Mouse (Mus musculus) small intestine, adult 2 months (tissue): Measurements from ENCODE around the gene Cd3g. TPM values are rescaled to one million over a fixed set of nuclear protein-coding genes. Genes with fewer than 3 reads are reported as not detected.

Source experiments
- H3K27ac ChIP-seq: fragments of 200-500 bp; 2 replicates; pipeline ENCODE4 v1.5.1; 2012; ENCODE audit warnings: low read depth, low read length, control low read depth, inconsistent platforms; ENCODE audit not compliant: insufficient read depth
- H3K27me3 ChIP-seq: fragments of 200-500 bp; 2 replicates; pipeline ENCODE4 v1.6.1; 2012; ENCODE audit warnings: mild to moderate bottlenecking, moderate library complexity, low read length, inconsistent platforms; ENCODE audit not compliant: control insufficient read depth, insufficient read depth
- H3K36me3 ChIP-seq: fragments of 200-500 bp; 2 replicates; pipeline ENCODE4 v1.6.1; 2012; ENCODE audit warnings: mild to moderate bottlenecking, low read length, control low read depth, inconsistent platforms; ENCODE audit not compliant: control insufficient read depth, insufficient read depth
- H3K4me1 ChIP-seq: fragments of 200-500 bp; 2 replicates; pipeline ENCODE4 v1.6.1; 2012; ENCODE audit warnings: low read length, inconsistent platforms, mixed read lengths; ENCODE audit not compliant: control insufficient read depth, insufficient read depth, insufficient read length
- H3K4me3 ChIP-seq: fragments of 200-500 bp; 2 replicates; pipeline ENCODE4 v1.5.1; 2012; ENCODE audit warnings: low read depth, mild to moderate bottlenecking, control low read depth, inconsistent platforms, low read length, moderate library complexity
- CTCF ChIP-seq: fragments of 200-500 bp; IDR thresholded peaks from 2 replicates; pipeline ENCODE4 v1.5.1; 2012; ENCODE audit warnings: low read depth, mild to moderate bottlenecking, control low read depth, inconsistent platforms, low read length, moderate library complexity, mixed read lengths; ENCODE audit not compliant: insufficient replicate concordance, insufficient read length; ENCODE audit errors: extremely low read depth
- POLR2A ChIP-seq: fragments of 200-500 bp; IDR thresholded peaks from 2 replicates; pipeline ENCODE4 v1.6.1; 2012; ENCODE audit warnings: low read depth, mild to moderate bottlenecking, control low read depth, inconsistent platforms, low read length, moderate library complexity
- WGBS: fragments of 180-500 bp; shearing (Covaris S2); methylation state at CpG from one replicate; pipeline ENCODE4 v1.1.7; 2018; 5-methylcytosine and 5-hydroxymethylcytosine counted together
- polyA plus RNA-seq: library from polyadenylated mRNA; depleted of rRNA; stranded (reverse); fragments of >200 nt; gene quantifications from 2 replicates; pipeline ENCODE4 v1.2.3, GENCODE M21; 2012

Cd3g gene
- polyA plus RNA-seq, 1 experiment: 4.0 TPM

DNA sequence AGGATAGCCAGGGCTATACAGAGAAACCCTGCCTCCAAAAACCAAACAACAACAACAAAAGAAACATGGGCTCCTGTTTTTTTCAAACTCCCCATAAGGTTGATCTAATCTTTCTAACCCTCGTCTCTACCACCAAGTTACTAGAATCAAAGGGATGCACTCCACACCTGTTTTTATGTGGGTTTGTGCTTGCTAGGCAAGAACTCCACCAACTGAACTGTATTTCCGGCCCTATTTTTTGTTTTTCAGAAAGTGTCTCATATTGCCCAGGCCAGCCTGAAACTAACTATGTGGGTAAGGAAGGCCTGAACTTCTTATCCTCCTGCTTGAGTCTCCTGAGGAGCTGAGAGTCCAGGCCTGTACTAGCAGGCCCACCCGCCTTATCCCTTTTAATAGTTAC, 25.8 kb downstream of the Cd3g start:
- Histone ChIP-seq H3K27ac (no peak overlapping the region), H3K27me3 (no peaks in the 10 kb centered on the region), H3K4me3 (no peak overlapping the region), H3K36me3 (peaks cover 69% of the 10 kb centered on the region), H3K4me1 (peaks cover 2% of the 10 kb centered on the region; the same call in 1 of the 2 replicates)
- 90% methylated on average over 3 of the region's 3 CpGs for WGBS
- TF ChIP-seq POLR2A: no peak
- no peak for TF ChIP-seq CTCF

DNA sequence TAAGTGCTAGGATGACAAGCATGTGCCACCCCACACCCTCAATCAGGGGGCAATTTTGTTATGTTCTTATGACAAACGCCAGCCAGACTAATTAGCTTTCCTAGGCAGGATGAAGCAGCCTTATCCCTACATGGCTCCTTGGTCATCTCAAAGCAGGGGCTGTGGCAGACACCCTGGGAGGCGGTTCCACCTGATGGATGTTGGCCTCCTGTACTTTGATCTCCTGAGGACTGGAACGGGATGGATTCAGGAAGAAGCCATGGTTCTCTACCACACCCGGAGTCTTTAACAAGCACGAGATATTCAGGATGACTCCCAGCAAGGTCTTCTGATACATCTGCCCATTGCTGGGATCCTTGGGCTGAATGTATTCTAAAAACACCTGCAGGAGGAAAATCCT, 32.4 kb downstream of the Cd3g start:
- H3K36me3 ChIP-seq: peaks cover 79% of the 10 kb centered on the region
- 51% methylated on average over 5 of the region's 5 CpGs for WGBS
- no peaks in the 10 kb centered on the region for H3K4me1 ChIP-seq
- no peak overlapping the region for H3K4me3 ChIP-seq
- no peaks in the 10 kb centered on the region for H3K27me3 ChIP-seq
- no peak overlapping the region for H3K27ac ChIP-seq
- TF ChIP-seq CTCF: no peak
- TF ChIP-seq POLR2A: no peak

DNA sequence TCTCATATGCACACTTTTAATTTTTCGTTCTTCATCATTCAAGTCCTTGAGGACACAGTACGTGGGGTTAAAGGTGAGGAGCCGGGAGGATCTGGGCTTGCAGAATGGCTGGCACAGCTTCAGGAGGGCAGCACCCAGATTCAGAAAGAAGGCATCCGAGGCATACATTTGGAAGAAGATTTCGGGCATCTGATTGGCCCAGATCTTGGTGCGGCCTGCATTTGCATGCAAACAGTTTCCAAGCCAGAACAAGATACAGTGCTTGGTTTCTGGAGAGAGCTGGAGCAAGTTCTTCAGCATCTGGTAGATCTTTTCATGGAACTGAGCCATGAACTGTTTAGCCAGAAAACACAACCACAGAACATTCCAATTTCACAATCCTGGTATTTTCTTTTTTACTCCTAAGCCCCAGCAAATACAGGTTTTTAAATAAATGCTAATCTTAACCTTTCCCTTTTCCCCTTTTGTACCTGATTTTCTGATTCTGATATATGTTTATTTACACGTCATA, 34.0 kb downstream of the Cd3g start:
- H3K36me3 ChIP-seq: peaks cover 79% of the 10 kb centered on the region
- TF ChIP-seq POLR2A (no peak), CTCF (no peak)
- no peak overlapping the region for H3K4me3 ChIP-seq
- H3K27ac ChIP-seq: no peak overlapping the region
- no peaks in the 10 kb centered on the region for H3K4me1 ChIP-seq
- no peaks in the 10 kb centered on the region for H3K27me3 ChIP-seq
- WGBS: 85% methylated on average over 7 of the region's 7 CpGs

DNA sequence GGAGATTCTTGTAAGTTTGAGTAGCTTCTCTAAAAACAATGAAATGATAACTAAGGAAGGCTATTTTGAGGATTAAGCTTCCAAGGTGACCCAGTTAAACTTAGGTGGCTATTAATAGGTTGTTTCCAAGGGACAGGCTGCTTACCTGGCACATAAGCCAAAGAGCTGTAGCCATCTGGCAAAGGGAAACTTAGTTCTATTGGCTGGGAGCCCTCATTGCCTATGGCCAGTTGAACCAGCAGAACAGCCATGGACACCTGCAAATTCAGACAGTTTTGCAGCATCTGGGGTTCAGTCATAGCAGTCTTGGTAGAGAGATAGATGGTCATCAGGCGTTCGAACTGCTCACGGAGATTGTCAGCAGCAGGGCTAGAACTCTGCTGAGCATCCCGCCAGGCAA, 37.8 kb downstream of the Cd3g start:
- Histone ChIP-seq H3K4me1 (no peaks in the 10 kb centered on the region), H3K27ac (no peak overlapping the region), H3K27me3 (no peaks in the 10 kb centered on the region), H3K36me3 (peaks cover 74% of the 10 kb centered on the region), H3K4me3 (no peak overlapping the region)
- no peak for TF ChIP-seq CTCF
- no peak for TF ChIP-seq POLR2A
- 95% methylated on average over 4 of the region's 4 CpGs for WGBS

DNA sequence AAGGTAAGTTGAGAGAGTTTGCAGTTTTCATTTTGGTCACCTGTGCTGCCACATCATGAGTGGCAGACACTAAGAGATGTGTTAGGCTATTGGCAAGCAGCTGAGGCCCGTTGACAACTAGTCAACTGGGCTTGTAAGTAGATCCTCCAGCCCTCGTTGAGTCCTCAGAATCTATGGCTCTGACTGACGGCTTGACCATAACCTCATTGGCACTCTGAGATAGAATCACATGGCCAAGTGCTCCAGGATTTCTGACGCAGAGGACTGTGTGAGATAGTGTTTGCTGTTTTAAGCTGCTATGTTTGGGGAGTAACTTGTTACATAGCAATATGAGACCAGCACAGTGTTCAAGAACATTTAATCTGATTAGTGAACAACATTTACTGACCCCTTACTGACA, 38.5 kb downstream of the Cd3g start:
- H3K4me3 ChIP-seq: no peak overlapping the region
- H3K36me3 ChIP-seq: peaks cover 76% of the 10 kb centered on the region
- TF ChIP-seq POLR2A: no peak
- no peak for TF ChIP-seq CTCF
- H3K4me1 ChIP-seq: no peaks in the 10 kb centered on the region
- H3K27ac ChIP-seq: no peak overlapping the region
- WGBS: 92% methylated on average over 4 of the region's 4 CpGs
- no peaks in the 10 kb centered on the region for H3K27me3 ChIP-seq

DNA sequence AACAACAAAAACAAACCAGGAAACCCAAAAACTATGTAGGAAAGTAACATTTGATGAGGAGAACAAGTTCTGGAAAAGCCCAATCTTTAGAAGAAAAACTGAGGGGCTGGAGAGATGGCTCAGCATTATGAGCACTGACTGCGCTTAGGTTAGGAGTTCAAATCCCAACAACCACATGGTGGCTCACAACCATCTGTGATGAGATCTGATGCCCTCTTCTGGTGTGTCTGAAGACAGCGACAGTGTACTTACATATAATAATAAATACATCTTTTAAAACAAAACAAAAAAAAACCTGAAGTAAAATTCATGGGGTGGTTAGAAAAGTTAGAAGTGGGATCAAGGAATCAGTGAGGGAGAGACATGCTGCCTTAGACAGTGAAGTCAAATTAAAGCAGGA, 58.7 kb downstream of the Cd3g start:
- no peak overlapping the region for H3K4me3 ChIP-seq
- no peak for TF ChIP-seq CTCF
- no peak for TF ChIP-seq POLR2A
- H3K27ac ChIP-seq: no peak overlapping the region
- peaks cover 3% of the 10 kb centered on the region for H3K36me3 ChIP-seq
- WGBS: 83% methylated on average over 2 of the region's 2 CpGs
- no peaks in the 10 kb centered on the region for H3K27me3 ChIP-seq
- no peaks in the 10 kb centered on the region for H3K4me1 ChIP-seq

DNA sequence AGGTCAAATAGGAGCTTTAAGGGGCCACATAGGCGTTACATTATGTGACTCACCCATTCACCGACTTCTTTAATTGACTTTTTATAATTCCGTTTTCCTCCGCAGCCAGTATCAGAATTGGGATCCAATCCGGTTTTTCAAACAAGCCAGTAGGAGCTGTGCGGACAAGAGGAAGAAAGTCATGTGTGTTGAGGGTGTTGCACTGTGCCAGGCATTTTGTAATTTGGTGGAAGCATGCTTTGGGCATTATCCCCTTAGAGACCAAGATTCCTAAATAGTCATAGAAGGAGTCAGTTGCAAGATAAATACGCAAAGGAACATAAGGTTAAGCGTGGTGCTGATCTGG, 59.1 kb downstream of the Cd3g start:
- no peaks in the 10 kb centered on the region for H3K27me3 ChIP-seq
- TF ChIP-seq POLR2A (no peak), CTCF (no peak)
- peak overlapping the region; percentile 77 for H3K27ac ChIP-seq
- no peaks in the 10 kb centered on the region for H3K4me1 ChIP-seq
- WGBS: 1% methylated on average over 8 of the region's 8 CpGs
- peaks cover 3% of the 10 kb centered on the region for H3K36me3 ChIP-seq
- peak overlapping the region; percentile 97; the same call in 1 of the 2 replicates for H3K4me3 ChIP-seq
